11 mouse cellular contexts compared by ENCODE assay signal in the genomic region with DNA sequence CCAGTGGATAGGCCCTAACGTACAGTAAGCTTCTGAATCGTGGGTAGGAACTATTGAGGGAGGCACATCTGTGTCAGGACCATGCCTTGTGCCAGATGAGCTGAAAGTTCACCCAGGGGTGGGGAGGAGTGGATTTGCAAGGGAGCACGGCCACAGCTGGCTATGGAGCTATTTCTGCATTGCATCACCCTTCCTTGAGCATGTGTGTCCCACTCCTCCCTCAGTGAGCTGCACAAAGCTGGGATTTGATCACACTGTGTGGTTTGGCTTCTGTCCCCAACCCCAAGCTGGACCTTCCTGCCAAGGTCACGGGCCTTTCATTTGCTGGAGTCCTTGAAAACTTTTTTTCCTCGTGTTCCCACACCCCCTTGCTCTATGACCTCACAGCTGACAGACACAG. TPM values are rescaled to one million over a fixed set of nuclear protein-coding genes. Genes with fewer than 3 reads are reported as not detected.
DNase-seq lines count a peak whose midpoint lies in the region; TF ChIP-seq lines count a peak whose summit lies in the region.
"Had no signal": no experiment of that assay in that cellular context is flagged by ENCODE, and none has a peak within 500 bp of the region (broad histone marks: within the 10 kb centered on the region; RNA-seq: fewer than 3 reads in every experiment).

No protein-coding gene starts in this region.

- no peaks in the 10 kb centered on the region for H3K36me3 ChIP-seq in myocyte (ENCODE audit: control insufficient read depth, insufficient read depth)
- H3K36me3 ChIP-seq: embryonic facial prominence, embryonic 12.5 days; limb, embryonic 12.5 days had no signal

- H3ac ChIP-seq in myocyte (ENCODE audit: control insufficient read depth, insufficient read length): no peak overlapping the region

- H3K4me3 ChIP-seq in myocyte: no peak overlapping the region
- H3K4me3 ChIP-seq: embryonic facial prominence, embryonic 12.5 days; limb, embryonic 12.5 days had no signal

- TF ChIP-seq POLR2A in myocyte (IDR thresholded peaks at IDR 0.05; ENCODE audit: insufficient read length, low read depth): no peak

- no peaks in the 10 kb centered on the region for H3K79me2 ChIP-seq in myocyte (ENCODE audit: control insufficient read depth, insufficient read depth)

- intact Hi-C loops in left cerebral cortex, postnatal 4 days (cut with DNase I): no loop called here

- H3K4me2 ChIP-seq in myocyte (ENCODE audit: low read depth): peak overlapping the region; percentile 34
- H3K4me2 ChIP-seq: embryonic facial prominence, embryonic 12.5 days; limb, embryonic 12.5 days had no signal

- H3K27me3 ChIP-seq in myocyte (ENCODE audit: control insufficient read depth, insufficient read depth, insufficient read length): no peaks in the 10 kb centered on the region
- H3K27me3 ChIP-seq: limb, embryonic 12.5 days had no signal

- DNase-seq in kidney, adult 11 months: peak; percentile 28
- no peak for DNase-seq in kidney, postnatal 14 days
- peak; percentile 79 for DNase-seq in fibroblast of lung, adult 2 months (ENCODE audit: low read depth)
- DNase-seq in heart, postnatal 4 days: peak; percentile 46
- no peak for DNase-seq in left cerebral cortex, adult 9 months (ENCODE audit: low spot score in 2 of 2)
- DNase-seq in c-Kit-positive CD71-positive TER-119-positive erythroid progenitor cells, embryonic 14.5 days (ENCODE audit: low spot score): no peak
- no peak for DNase-seq in left cerebral cortex, postnatal 4 days
- DNase-seq: cerebellum, adult 11-12 months had no signal

TF ChIP-seq in myocyte, 11 proteins besides CTCF, POLR2A, EP300 and RAD21:
- peak; percentile 80 for TF ChIP-seq CEBPB (IDR thresholded peaks at IDR 0.05; ENCODE audit: insufficient read depth, poor library complexity, severe bottlenecking)
- TF ChIP-seq SRF (IDR thresholded peaks at IDR 0.05; ENCODE audit: control insufficient read depth, insufficient read length, low read depth): no peak

RNA-seq across cellular contexts. Expression of gene Galnt12, which starts 45.8 kb away (rescaled TPM):
- total RNA-seq in heart, postnatal 4 days (2021): 1 to 10 TPM in 1 of 2 experiments, under 1 TPM in 1; 0.83 to 1.4 TPM
- not detected for polyA plus RNA-seq in myocyte (2012; fragmentation: generic; extraction: Trizol)
- 1 to 10 TPM; 1.0 to 1.3 TPM for total RNA-seq in left cerebral cortex, postnatal 4 days (2021)

Comparison
In these comparisons a context has a peak if more than half of its experiments do, and no peak if none do; other contexts are left out.
1. DNase-seq: peak in kidney, adult 11 months (single experiment), fibroblast of lung, adult 2 months (single experiment) and heart, postnatal 4 days (single experiment); none in kidney, postnatal 14 days (single experiment), left cerebral cortex, adult 9 months (0 of 2), c-Kit-positive CD71-positive TER-119-positive erythroid progenitor cells, embryonic 14.5 days (single experiment) and left cerebral cortex, postnatal 4 days (single experiment).